Mouse (Mus musculus) MEL-GATA-1-ER (cell line): Measurements from ENCODE around the gene Celsr1.
A peak's percentile ranks its signal among the peaks of the same experiment; 100 is the strongest.

ENCODE experiments used
- DNase-seq: peaks from one replicate; pipeline ENCODE4 v3.0.0-alpha.2; 2012; ENCODE audit warnings: low read depth; ENCODE audit errors: extremely low read depth

Celsr1 gene

GRCm38 (mm10) chr15:86035913-86036312 is 2.3 kb upstream of the Celsr1 start:
- no peak for DNase-seq

- DNase-seq: no peak
These were observed 1.3 kb upstream of the Celsr1 start for GRCm38 (mm10) chr15:86034781-86035360.

GRCm38 (mm10) chr15:86034021-86034523 is 495 bp upstream of the Celsr1 start:
- DNase-seq: no peak

GRCm38 (mm10) chr15:86032811-86033190 is 776 bp downstream of the Celsr1 start:
- DNase-seq: no peak

GRCm38 (mm10) chr15:86029981-86030380 is 3.6 kb downstream of the Celsr1 start:
- DNase-seq: no peak

- no peak for DNase-seq
These were observed 5.7 kb downstream of the Celsr1 start for GRCm38 (mm10) chr15:86027871-86028270.

GRCm38 (mm10) chr15:86021971-86022370 is 11.6 kb downstream of the Celsr1 start:
- no peak for DNase-seq

GRCm38 (mm10) chr15:86021301-86021700 is 12.3 kb downstream of the Celsr1 start:
- DNase-seq: peak; percentile 18

GRCm38 (mm10) chr15:86020008-86020407 is 13.6 kb downstream of the Celsr1 start:
- no peak for DNase-seq

GRCm38 (mm10) chr15:86018753-86019512 is 14.6 kb downstream of the Celsr1 start:
- no peak for DNase-seq

- no peak for DNase-seq
These were observed 16.2 kb downstream of the Celsr1 start for GRCm38 (mm10) chr15:86017336-86017735.

- no peak for DNase-seq
These were observed 17.6 kb downstream of the Celsr1 start for GRCm38 (mm10) chr15:86015860-86016541.

GRCm38 (mm10) chr15:86015026-86015425 is 18.6 kb downstream of the Celsr1 start:
- no peak for DNase-seq

GRCm38 (mm10) chr15:86013656-86014055 is 19.9 kb downstream of the Celsr1 start:
- no peak for DNase-seq

GRCm38 (mm10) chr15:86013130-86013529 is 20.4 kb downstream of the Celsr1 start:
- DNase-seq: no peak

GRCm38 (mm10) chr15:86007690-86008121 is 25.9 kb downstream of the Celsr1 start:
- no peak for DNase-seq

GRCm38 (mm10) chr15:86005691-86006525 is 27.7 kb downstream of the Celsr1 start:
- DNase-seq: no peak

- DNase-seq: no peak
These were observed 29.5 kb downstream of the Celsr1 start for GRCm38 (mm10) chr15:86004048-86004447.

GRCm38 (mm10) chr15:86000706-86001292 is 32.8 kb downstream of the Celsr1 start:
- no peak for DNase-seq

GRCm38 (mm10) chr15:85998525-85999230 is 34.9 kb downstream of the Celsr1 start:
- DNase-seq: no peak
